Mouse (Mus musculus): ENCODE results near the gene Trpm6.

- TF ChIP-seq CTCF (IDR thresholded peaks at IDR 0.05; ENCODE audit: low read depth) (no peak), EP300 (optimal IDR thresholded peaks at IDR 0.05) (no peak)
These were observed 38.9 kb upstream of the Trpm6 start for GRCm38 (mm10) chr19:18710903-18711302.

Data from stomach, postnatal 0 days (tissue).